Mouse (Mus musculus): ENCODE data around the gene Map4k1. TPM values are rescaled to one million over a fixed set of nuclear protein-coding genes. Genes with fewer than 3 reads are reported as not detected.
A peak's percentile ranks its signal among the peaks of the same experiment; 100 is the strongest.
"Not testable (repeated sequence)": the region's sequence is repeated elsewhere in the genome, so short reads cannot be mapped to it uniquely, and the experiment has no call there.

Gene Map4k1
- total RNA-seq, 1 experiment from 2014 or later = 72.9 TPM

DNA sequence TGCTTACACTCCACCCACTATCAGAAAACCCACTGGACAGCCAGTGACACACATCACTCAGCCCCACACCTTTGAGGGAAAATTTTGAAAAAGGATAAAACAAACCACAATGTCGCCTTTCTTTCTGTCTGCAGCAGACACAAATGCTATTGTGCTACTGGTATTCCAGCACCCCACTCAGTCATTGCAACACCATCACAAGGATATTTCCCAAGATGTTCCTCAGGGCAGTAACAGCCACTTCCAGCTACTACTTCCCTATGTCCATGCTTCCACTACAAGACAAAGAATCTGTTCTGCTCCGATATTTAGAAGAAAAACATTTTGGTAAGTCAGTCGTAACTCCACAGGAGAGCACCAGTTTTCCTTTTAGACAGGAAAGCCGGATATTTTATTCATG, 27.1 kb upstream of the Map4k1 start:
- no peak for ATAC-seq (replicated peaks; ENCODE audit: low read depth, poor library complexity, severe bottlenecking)

GRCm38 (mm10) chr7:28955295-28955897, 26.5 kb upstream of the Map4k1 start:
- ATAC-seq (replicated peaks; ENCODE audit: low read depth, poor library complexity, severe bottlenecking) = 0 out of 2 replicates have a peak, but pooled peaks have one; percentile 24

DNA sequence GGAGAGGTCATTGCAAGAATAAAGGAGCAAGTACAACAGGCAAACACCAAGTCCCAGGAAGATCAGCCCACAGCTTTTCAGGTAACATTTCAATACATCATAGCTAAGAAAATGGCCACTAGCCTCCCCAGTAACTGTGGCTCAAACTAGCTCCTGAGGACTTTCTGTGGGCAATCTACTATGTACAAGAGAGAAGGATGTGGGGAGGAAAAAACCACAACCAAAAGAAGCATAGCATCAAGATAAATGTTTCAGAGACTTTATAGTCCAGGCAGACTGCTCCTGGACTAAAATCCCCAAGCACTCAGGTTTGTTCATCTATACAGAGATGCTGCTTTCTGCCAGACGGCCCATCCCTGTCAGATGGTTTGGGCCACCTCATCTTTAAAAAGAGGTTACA, 25.6 kb upstream of the Map4k1 start:
- ATAC-seq (replicated peaks; ENCODE audit: low read depth, poor library complexity, severe bottlenecking) = peak; percentile 13; the same call in 1 of the 2 replicates

GRCm38 (mm10) chr7:28957286-28957685, 24.6 kb upstream of the Map4k1 start:
- ATAC-seq (replicated peaks; ENCODE audit: low read depth, poor library complexity, severe bottlenecking) = no peak

- ATAC-seq (replicated peaks; ENCODE audit: low read depth, poor library complexity, severe bottlenecking) = no peak
These were observed 23.7 kb upstream of the Map4k1 start for GRCm38 (mm10) chr7:28957997-28958725.

- ATAC-seq (replicated peaks; ENCODE audit: low read depth, poor library complexity, severe bottlenecking) = no peak
These were observed 23.1 kb upstream of the Map4k1 start for GRCm38 (mm10) chr7:28958770-28959169.

- ATAC-seq (replicated peaks; ENCODE audit: low read depth, poor library complexity, severe bottlenecking) = 0 out of 2 replicates have a peak, but pooled peaks have one; percentile 3
These were observed 22.3 kb upstream of the Map4k1 start for GRCm38 (mm10) chr7:28959505-28960045.

- ATAC-seq (replicated peaks; ENCODE audit: low read depth, poor library complexity, severe bottlenecking) = no peak
These were observed 21.4 kb upstream of the Map4k1 start for GRCm38 (mm10) chr7:28960354-28961046.

GRCm38 (mm10) chr7:28961584-28961926, 20.3 kb upstream of the Map4k1 start:
- ATAC-seq (replicated peaks; ENCODE audit: low read depth, poor library complexity, severe bottlenecking) = no peak

- ATAC-seq (replicated peaks; ENCODE audit: low read depth, poor library complexity, severe bottlenecking) = peak; percentile 90
These were observed 19.8 kb upstream of the Map4k1 start, which contains the start of gene Actn4 for GRCm38 (mm10) chr7:28961927-28962670. Gene Actn4, minus strand, starts transcription at chr7:28962340.

- no peak for ATAC-seq (replicated peaks; ENCODE audit: low read depth, poor library complexity, severe bottlenecking)
These were observed 18.4 kb upstream of the Map4k1 start for GRCm38 (mm10) chr7:28963399-28963923.

DNA sequence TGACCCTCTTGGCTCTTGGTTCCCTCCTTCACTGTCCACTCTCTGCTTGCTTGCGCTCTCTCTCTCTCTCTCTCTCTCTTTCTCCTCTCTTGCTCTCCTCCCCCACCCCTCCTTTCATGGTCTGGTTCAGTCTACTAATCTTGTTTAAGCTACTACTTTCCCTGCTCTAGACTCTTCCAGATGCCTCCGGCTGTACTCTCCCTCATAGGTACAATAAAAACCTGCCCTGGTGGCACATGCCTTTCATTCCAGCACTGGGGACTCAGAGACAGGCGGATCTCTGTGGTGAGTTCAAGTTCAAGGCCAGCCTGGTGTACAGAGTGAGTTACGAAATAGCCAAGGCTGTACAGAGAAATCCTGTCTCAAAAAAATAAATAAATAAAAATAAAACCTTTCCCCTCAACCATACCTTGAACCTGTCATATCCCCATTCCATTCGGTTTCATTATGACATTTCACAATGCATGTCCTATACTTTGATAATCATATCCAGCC, 16.5 kb upstream of the Map4k1 start:
- ATAC-seq (replicated peaks; ENCODE audit: low read depth, poor library complexity, severe bottlenecking) = no peak

GRCm38 (mm10) chr7:28966181-28966580, 15.7 kb upstream of the Map4k1 start:
- ATAC-seq (replicated peaks; ENCODE audit: low read depth, poor library complexity, severe bottlenecking) = no peak

GRCm38 (mm10) chr7:28966751-28967505, 14.9 kb upstream of the Map4k1 start:
- ATAC-seq (replicated peaks; ENCODE audit: low read depth, poor library complexity, severe bottlenecking) = no peak

DNA sequence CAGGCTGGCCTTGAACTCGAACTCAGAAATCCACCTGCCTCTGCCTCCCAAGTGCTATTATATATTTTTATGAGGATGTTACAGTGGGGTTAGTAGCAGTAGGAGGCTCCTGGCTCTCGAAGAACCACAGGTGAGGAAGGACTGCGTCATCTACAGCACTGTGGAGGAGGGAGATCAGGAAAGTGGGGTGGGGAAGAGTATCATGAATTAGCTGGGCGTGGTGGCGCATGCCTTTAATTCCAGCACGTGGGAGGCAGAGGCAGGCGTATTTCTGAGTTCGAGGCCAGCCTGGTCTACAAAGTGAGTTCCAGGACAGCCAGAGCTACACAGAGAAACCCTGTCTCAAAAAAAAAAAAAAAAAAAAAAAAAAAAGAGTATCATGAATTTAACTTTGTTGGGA, 13.7 kb upstream of the Map4k1 start:
- ATAC-seq (replicated peaks; ENCODE audit: low read depth, poor library complexity, severe bottlenecking) = not testable (repeated sequence)

GRCm38 (mm10) chr7:28969271-28969670, 12.6 kb upstream of the Map4k1 start:
- no peak for ATAC-seq (replicated peaks; ENCODE audit: low read depth, poor library complexity, severe bottlenecking)

- ATAC-seq (replicated peaks; ENCODE audit: low read depth, poor library complexity, severe bottlenecking) = no peak
These were observed 12.0 kb upstream of the Map4k1 start for GRCm38 (mm10) chr7:28969672-28970394.

DNA sequence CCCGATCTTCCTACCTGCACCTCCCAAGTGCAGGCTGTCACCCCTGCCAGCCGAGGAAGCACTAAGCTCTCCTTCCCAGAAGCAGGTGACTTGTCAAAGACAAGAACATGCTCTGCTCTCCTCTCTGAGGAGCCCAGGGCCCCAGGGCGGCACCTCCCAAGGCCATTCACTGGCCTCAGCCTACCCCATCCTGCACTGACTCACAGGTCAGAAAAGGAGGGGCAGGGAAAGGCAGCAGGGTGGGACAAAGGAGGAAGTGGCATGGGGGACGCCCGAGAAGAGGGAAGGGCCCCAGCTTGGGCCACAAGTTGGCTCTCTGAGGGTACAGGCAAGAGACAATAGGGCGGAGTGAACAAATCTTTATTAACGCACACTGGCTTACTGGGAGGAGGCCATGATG, 10.8 kb upstream of the Map4k1 start:
- no peak for ATAC-seq (replicated peaks; ENCODE audit: low read depth, poor library complexity, severe bottlenecking)

Data from common myeloid progenitor, adult 5-6 weeks (primary cell).